Mouse (Mus musculus) layer of hippocampus, postnatal 14 days (tissue): ENCODE data around the gene Sart3. TPM values are rescaled to one million over a fixed set of nuclear protein-coding genes. Genes with fewer than 3 reads are reported as not detected.

Experiments used
- DNase-seq, 2 experiments: peaks; one replicate each; pipeline ENCODE4 v3.0.0; 2021 to 2022; ENCODE audit warnings: low spot score in 2 of 2, mixed read lengths in 1 of 2
- total RNA-seq, 2 experiments: library from RNA; stranded (reverse); gene quantifications; 2 replicates each; pipeline ENCODE4 v1.2.3; 2021

Gene Sart3
- total RNA-seq, 2 experiments from 2014 or later, result 35.0 to 37.5 TPM

- DNase-seq, result no peak
Observed at GRCm38 (mm10) chr5:113728691-113729090, 43.6 kb downstream of the Sart3 start.

- no peak for DNase-seq
Observed at GRCm38 (mm10) chr5:113728011-113728410, 44.3 kb downstream of the Sart3 start.

GRCm38 (mm10) chr5:113727238-113727637 is 45.1 kb downstream of the Sart3 start:
- DNase-seq, result no peak

GRCm38 (mm10) chr5:113726618-113727017 is 45.7 kb downstream of the Sart3 start:
- no peak for DNase-seq

- DNase-seq, result no peak
Observed at GRCm38 (mm10) chr5:113725417-113725816, 46.9 kb downstream of the Sart3 start.

- peak; percentile 83 to 93 for DNase-seq
Observed at GRCm38 (mm10) chr5:113724446-113724845, 47.9 kb downstream of the Sart3 start, which contains the start of gene 1700069L16Rik. Gene 1700069L16Rik, minus strand, starts transcription at chr5:113724772.

GRCm38 (mm10) chr5:113723567-113724237 is 48.6 kb downstream of the Sart3 start:
- DNase-seq, result no peak

GRCm38 (mm10) chr5:113722224-113723013 is 49.9 kb downstream of the Sart3 start:
- DNase-seq, result no peak

GRCm38 (mm10) chr5:113719221-113719661 is 53.1 kb downstream of the Sart3 start:
- DNase-seq, result no peak

- DNase-seq, result peak; percentile 57 to 72
Observed at GRCm38 (mm10) chr5:113716581-113717388, 55.5 kb downstream of the Sart3 start.

- DNase-seq, result no peak
Observed at GRCm38 (mm10) chr5:113712861-113713260, 59.4 kb downstream of the Sart3 start.

GRCm38 (mm10) chr5:113703803-113704585 is 68.3 kb downstream of the Sart3 start:
- no peak for DNase-seq

- DNase-seq, result no peak
Observed at GRCm38 (mm10) chr5:113700388-113701023, 71.8 kb downstream of the Sart3 start.

- DNase-seq, result no peak
Observed at GRCm38 (mm10) chr5:113694415-113694814, 77.9 kb downstream of the Sart3 start.

- no peak for DNase-seq
Observed at GRCm38 (mm10) chr5:113694000-113694399, 78.3 kb downstream of the Sart3 start.

- DNase-seq, result no peak
Observed at GRCm38 (mm10) chr5:113693196-113693755, 79.0 kb downstream of the Sart3 start.
